Mouse (Mus musculus) erythroblast, adult 5-6 weeks (primary cell): ENCODE measurements around the gene Pak2. TPM values are rescaled to one million over a fixed set of nuclear protein-coding genes. Genes with fewer than 3 reads are reported as not detected.
A peak's percentile ranks its signal among the peaks of the same experiment; 100 is the strongest.

Experiments used
- ATAC-seq: replicated peaks from 2 replicates; pipeline ENCODE4 v1.8.0; 2016; ENCODE audit warnings: moderate number of reproducible peaks, mild to moderate bottlenecking, moderate TSS enrichment, inconsistent platforms; ENCODE audit not compliant: poor library complexity, low FRiP score, severe bottlenecking
- total RNA-seq, 2 experiments: library from RNA; stranded (forward) in 1 of 2; stranded (reverse) in 1 of 2; fragments of 150-400 nt in 1 of 2; fragments of 200-764, 138-1000 nt in 1 of 2; gene quantifications; 2 replicates each; pipeline versions ENCODE4 v1.2.3 to v1.2.4; 2015 to 2017; ENCODE audit warnings: low replicate concordance in 2 of 2

Pak2 gene
- total RNA-seq (2015; ENCODE audit: low replicate concordance), result 10.2 and 21.7 TPM in 2 replicates
- 18.1 and 20.1 TPM in 2 replicates for total RNA-seq (2017; ENCODE audit: low replicate concordance)

DNA sequence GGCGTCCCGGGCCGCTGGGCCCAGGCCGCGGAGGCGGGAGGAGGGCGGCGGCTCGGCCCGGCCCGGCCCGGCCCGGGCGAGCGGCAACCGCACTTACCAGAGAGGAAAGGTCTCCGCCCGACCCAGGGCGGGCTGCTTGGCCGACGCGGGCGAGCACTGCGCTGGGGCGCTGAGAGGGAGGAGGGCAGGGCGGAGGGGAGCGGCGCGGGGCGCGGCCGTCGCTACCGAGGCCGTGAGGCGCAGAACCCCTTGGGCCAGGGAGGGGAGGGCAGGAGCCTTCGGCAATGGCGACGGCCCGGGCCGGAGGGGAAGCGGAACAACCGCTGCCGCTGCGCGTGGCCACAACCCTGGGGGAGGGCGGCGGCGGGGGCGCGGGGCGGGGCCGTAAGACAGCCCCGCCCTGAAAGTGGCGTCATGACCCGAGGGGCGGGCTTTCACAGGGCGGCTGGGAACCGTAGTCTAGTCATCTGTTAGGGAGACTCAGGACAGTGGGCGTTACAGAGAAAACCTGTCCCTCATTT lies at the start of gene Pak2:
Pak2 (minus strand) TSS at position 352 of the 521 bp plus-strand sequence.
- peak; percentile 91 for ATAC-seq

DNA sequence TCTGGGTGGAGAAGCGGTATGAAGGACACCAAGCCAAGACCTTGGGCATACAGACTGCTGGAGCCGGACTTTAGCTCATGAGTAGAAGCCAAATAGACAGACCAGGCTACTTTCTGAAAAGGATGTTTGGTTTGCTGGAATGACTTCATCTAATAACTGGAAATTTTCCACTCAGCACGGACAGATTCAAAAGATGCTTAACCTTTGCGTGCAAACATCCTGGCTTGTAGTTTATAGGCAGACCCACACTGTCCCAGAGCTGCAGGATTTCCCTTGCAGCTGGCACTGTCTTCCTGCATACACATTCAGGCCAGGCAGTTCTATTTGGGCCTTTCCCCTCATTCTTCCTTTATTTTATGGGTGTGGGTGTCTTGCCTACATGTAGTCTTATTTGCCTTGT lies 47.9 kb upstream of the Pak2 start:
- ATAC-seq, result no peak

DNA sequence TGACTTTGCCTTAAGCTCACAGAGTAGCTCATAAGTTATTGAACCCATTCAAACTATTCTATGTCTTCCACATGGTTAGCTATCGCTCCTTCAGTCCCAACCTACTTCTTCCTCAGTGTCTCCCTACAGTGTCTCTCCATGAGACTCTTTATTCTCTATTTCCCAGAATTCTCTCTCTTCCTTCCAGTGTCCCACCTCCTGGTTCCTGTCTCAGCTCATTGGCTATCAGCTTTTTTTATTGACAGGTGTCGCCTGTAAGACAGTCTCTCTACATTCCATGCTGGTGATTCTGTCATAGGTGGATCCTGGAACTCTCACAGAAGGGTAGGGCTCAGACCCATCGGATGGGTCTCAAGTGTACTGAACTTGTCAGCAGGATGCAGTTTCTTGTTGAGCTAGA lies 46.2 kb upstream of the Pak2 start:
- no peak for ATAC-seq

DNA sequence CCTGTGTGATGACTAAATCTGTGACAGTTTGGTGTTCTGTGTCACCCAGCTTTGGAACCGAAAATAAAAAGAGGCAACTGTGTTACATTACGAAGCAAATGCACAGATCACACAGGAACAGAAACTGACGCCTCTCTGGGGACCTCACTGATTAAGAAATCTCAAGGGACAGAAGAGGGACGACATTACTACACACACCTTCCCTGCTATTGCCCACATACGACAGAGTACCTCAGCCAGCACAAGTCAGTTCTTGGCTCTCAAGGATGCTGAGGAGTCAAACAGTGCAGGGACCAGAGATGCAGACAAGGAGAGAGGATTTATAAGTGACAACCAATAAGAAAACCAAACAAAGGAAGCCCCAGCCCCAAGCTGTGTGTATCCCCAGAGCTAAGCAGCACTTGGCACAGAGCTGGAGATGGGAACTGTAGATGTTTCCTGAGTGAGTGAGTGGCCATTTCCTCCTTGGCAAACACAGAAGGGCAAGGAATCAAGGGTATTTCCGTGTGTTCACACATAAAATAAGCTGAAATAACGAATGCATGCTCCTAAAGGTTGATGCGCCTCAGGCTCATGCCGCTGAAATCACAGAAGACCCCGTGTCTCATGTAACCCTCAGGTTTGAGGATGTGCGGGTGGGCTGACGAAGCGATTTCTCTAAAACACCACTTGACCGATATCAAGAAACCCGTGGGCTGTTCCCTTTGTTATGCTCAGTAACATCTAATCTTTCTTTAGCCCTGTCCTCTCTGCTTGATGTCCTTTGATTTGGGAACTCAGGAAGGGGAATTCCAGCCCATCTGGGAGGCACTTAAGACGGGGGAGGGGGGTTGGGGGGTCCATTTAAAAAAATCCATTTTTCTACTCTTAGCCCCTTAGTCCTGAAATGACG lies 45.5 kb upstream of the Pak2 start:
- no peak for ATAC-seq

DNA sequence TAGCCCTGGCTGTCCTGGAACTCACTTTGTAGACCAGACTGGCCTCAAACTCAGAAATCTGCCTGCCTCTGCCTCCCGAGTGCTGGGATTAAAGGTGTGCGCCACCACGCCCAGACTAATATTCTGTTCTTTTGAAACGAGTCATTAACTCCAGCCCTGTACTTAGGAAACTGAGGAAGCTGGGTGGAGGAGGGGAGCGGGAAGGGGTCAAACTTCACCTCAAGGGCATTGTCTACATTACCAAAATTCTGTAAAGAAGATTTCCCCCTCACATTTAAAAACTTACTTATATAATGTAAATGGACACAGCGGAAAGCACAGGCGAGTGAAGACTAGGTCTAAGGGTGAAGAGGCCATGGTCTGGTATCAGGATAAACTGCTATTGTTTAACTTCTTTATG lies 44.9 kb upstream of the Pak2 start:
- ATAC-seq, result no peak

DNA sequence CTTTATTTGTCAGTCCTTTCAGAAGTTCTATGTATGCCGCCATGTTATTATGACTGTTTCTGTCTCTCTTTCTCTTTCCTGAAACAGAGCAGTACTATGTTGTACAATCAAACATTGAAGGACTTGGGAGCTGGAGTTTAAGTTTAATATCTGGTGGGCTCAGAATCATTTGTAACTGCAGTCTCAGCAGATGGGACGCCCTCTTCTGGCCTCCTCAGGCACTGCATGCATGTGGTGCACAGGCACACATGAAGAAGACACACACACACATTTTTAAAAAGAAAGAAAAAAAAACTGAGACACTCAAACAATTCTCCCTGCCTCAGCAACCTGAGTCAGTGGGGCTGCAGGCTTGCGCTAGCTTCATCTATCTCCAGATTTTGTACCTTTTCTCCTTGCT lies 41.3 kb upstream of the Pak2 start:
- no peak for ATAC-seq

DNA sequence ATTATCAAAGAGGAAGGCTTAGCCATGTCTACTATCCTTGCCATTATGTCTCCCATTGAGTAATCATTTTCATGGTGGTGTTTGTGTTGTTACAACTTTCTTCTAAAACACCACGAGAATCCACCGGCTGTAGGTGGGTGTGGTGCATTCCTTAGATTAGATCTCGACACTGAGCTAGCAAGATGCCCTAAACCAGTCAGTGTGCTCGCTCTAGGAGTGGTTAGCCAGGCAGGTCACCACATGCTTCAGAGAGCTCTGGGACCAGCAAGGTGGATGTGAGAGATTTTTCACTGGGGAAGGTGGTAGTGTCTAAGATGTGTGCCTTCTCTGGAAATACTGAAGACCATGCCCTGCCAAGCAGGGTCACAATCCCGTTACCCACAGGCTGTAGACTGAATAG lies 37.0 kb upstream of the Pak2 start:
- 0 out of 2 replicates have a peak, but pooled peaks have one; percentile 14 for ATAC-seq

DNA sequence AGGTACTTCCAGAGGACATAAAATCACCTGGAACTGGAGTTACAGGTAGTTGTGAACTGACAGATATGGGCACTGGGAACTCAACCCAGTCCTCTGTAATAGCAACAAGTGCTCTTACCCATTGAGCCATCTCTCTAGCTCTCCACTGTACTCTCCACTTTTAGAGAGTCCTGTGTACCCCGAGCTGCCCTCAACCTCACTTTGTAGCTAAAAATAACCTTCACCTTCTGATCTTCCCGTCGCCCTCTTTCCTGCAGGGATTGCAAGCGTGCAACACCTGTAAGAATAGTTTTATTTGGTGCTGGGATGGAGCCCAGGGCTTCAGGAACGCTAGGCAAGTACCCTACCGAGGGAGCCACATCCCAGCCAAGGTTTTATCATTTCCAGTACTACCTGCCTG lies 36.6 kb upstream of the Pak2 start:
- no peak for ATAC-seq

DNA sequence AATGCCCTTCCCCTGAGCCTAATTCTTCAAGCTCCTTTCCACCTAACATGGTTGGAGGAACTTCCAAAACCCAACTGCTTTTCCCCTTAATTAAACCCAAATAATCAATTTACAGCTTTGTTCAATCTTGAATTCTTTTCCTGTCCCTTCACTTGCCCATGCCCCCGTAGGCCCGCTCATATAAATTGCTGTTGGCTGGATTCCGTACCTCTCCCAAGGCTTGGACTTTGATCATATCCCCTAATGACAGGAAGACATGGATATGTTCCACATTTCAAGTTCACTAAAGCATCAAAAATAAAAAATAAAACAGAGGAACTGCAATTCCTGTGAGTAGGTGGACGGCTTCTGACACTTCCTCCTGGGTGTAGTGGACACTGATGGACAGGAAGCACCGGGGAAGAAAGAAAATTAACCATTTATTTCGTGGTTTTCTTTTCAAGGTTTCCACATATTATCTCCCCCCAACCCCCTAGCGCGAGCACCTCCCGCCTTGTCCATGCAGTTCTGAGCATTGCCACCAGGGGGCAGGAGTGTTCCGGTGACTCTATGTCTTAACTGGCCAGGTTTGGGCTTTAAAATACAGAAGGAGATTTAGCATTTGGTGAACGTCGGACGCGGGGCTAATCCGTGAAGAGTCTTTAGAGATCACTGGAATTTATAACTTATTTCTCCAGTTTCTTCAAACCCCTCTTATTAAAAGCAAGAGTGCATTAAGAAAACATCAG lies 36.0 kb upstream of the Pak2 start:
- peak; percentile 58; the same call in 1 of the 2 replicates for ATAC-seq

DNA sequence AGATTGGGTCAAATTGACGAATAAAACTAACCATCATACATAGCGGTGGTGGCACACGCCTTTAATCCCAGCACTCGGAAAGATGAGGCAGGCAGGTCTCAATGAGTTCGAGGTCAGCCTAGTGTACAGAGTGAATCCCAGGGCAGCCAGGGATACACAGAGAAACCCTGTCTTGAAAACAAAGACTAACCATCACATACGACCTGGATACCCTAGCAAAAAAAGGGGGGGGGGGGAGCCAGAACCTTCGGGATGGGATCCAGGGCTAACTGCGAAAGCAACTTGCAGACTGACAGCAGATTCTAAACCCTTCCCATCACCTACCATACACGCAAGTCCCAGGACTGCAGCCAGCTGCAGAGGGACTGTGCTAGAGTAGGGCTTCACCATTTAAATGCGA lies 35.3 kb upstream of the Pak2 start:
- ATAC-seq, result no peak

DNA sequence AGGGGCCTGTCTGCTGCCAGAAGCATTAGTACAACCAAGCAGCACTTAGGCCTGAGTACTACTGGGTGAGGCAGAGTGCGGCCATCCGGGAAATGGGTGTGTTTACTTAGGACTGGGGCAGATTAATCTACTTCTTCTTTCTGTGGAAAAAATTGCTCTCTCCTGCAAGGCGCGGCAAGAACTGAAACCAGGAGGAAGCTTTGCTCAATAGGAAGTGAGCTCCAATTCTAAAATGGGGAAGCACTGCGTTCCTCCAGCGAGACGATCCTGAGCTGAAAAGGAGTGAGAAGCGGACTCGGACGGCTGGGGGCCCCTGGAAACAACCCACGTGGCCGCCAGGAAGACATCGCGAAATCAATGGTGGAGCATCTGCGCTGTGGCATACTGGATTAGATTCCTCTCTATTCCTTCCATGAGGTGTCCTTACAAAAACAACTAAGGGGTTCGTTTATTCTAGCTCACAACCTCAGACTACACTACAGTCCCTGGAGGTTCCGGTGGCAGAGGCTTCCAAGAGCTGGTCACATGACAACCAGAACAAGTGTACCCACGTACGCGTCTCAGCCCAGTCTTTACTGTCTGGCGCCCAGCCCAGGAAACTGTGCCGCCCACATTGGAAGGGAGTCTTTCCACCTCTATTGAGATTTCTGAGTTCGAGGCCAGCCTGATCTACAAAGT lies 34.5 kb upstream of the Pak2 start:
- ATAC-seq, result no peak

DNA sequence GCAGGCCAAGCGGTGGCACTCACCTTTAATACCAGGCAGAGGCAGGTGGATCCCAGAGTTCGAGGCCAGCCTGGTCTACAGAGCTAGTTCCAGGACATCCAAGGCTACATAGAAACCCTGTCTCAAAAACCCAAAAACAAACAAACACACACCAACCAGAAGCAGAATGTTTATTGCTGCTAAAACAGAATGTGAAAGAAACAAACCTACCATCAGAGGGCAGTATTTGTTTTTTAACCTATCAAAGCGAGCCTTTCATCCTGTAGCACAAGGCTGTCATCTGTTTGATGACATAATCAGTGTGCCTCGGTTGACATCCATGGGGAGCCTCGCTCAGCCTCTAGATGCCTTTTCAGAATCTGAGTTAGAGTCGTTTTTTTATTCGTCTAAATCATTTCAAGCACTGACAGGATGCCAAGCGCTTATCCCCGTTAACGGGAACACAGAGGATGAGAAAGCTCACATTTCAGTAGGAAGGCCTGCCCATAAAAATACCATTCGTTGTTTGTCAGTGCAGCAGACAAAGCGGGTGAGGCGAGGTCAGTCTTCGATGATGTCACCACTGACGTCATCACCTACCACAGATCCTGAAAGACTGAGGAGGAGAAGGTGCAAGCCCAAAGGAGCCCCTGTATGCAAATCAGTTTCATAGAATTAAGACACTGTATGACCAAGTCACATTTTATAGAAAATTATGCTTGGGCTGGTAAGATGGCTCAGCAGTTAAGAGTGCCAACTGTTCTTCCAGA lies 32.0 kb upstream of the Pak2 start:
- ATAC-seq, result no peak

DNA sequence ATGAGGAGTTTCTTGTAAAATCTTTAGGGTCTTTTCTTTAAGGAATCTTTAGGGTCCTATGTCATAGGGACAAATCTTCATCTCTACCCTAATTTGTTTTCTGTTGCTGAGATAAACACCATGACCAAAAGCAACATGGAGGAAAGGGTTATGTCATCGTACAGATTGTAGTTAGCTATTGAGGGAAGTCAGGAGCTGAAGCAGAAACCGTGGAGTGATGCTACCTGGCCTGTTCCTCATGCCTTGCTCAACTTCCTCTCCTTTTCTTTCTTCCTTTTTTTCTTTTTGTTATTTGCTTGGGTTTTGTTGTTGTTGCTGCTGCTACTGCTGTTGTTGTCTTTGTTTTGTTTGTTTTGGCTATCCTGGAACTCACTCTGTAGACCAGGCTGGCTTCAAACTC lies 29.4 kb upstream of the Pak2 start:
- no peak for ATAC-seq

DNA sequence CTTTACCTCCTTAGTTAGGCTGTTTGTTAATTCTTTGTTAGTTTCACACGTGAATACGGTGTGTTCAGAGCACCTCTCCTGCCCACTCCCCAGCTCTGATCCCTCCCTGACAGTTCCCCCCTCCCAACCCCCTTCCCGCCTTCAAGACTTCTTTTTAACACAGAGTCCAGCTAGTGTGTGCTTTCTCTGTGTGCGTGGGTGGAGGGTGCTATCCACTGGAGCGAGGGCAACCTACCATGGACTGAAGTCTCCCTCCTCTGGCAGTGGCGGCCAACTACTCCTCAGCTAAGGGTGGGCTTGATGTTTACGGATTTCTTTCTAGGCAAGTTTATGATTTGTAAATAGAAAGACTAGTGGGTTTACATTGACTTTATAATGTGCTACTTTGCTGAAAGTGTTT lies 29.0 kb upstream of the Pak2 start:
- ATAC-seq, result no peak

DNA sequence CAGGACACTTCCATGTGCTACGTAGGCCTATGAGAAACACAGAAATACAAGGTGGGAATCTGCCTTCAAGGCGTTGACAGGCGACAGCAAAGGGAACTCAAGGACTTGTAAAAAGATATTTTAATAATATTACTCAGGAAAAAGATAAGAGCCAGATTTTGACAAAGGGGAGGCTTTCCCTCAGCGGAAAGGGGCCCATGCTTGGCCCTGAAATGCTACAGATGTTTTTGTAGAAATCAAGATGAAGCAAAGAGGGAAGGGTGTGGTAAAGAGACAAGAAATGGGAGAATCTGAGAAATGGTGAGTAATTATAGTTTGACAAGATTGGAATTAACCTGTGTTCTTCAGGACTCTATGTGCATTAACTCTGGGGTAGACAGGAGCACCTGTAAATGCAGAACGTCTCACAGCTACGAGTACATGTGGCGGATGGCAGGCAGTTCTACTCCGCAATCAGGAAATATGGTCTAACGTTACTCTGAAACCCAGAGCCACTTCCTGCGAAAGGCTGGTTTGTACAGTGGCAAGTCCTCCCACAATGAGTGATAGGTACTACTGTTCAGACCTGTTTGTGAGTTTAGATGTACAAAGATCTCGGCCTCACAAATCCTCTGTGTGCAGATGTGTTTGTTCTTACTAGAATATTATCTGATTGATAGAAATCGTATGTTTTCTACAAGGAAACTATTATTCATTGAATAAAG lies 28.4 kb upstream of the Pak2 start:
- no peak for ATAC-seq

DNA sequence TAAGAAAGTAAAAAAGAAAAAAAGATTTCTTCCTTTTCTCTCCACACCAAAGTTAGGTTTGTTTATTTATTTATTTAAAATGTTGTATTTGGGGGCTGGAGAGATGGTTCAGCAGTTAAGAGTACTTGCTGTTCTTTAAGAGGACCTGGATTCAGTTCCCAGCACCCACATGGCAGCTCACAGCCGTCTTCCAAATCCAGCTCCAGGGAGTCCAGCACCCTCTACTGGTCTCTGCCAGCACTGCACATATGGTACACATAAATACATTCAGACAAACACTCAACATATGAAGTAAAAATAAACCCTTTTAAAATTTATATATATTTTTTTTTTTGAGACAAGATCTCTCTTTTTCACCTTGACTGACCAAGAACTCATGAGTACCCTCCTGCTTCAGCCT lies 26.6 kb upstream of the Pak2 start:
- ATAC-seq, result no peak

DNA sequence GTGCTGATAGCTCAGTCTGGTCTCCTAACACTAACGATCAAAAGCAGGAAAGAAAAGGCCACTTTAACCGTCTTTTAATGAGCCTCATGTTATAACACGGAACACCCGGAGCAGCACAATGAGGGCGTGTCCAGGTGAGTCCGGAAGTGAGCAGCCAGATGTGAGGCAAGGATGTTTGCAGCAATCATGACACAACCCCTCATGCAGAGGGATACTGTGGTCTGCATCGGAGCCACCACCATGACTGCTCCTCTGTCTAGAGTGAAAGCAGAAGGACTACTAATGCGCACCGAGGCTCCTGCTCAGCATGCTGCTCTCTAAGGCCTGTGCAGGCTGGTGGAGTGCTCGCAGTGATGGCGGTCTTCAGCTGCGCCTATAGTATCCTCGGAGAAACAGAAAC lies 23.2 kb upstream of the Pak2 start:
- no peak for ATAC-seq

DNA sequence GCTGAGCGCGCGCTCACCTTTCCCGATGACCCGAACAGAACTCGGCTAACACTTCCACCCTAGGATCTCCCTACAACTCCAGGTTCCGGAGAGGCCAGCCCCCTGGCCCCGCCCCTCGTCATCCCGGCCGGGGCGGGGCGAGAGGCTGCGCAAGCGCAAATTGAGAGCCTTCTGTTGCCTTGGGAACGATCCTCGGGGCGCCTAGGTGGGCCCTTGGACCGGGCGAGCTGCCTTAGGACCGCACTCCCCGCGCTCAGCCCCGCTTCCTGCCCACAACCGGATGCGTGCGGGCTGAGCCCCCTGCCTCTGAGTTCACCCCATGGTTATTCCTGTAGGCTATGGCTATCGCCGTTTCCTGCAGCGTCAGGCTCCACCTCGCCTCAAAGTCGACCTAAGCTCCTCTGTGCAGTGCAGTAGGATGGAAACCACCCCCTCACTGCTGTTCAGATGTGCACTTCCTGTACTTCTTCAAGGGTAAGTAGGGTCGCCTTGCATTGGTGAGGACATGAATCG lies 20.6 kb upstream of the Pak2 start, which contains the start of the genes Pigx and Cep19:
Pigx (minus strand) TSS at position 103 of the 513 bp plus-strand sequence.
Cep19 (plus strand) TSS at position 163 of the 513 bp plus-strand sequence.
- ATAC-seq, result peak; percentile 98
